Mouse (Mus musculus): ENCODE results near the gene Myoc.
A peak's percentile ranks its signal among the peaks of the same experiment; 100 is the strongest.

The Myoc gene

GRCm38 (mm10) chr1:162658119-162658518 is 19.2 kb downstream of the Myoc start, which contains the start of gene Myocos:
Gene Myocos, minus strand, starts transcription at chr1:162658219.
- no peak for DNase-seq

- no peak for DNase-seq
These were observed 21.4 kb downstream of the Myoc start for GRCm38 (mm10) chr1:162660276-162660860.

- DNase-seq, result peak; percentile 81
These were observed 26.0 kb downstream of the Myoc start for GRCm38 (mm10) chr1:162664826-162665475.

GRCm38 (mm10) chr1:162665486-162666174 is 26.7 kb downstream of the Myoc start:
- DNase-seq, result no peak

GRCm38 (mm10) chr1:162693721-162694120 is 54.8 kb downstream of the Myoc start:
- DNase-seq, result no peak

- no peak for DNase-seq
These were observed 58.9 kb downstream of the Myoc start for GRCm38 (mm10) chr1:162697866-162698265.

All from kidney, adult 9 months (tissue).